Mouse (Mus musculus) gastrocnemius, postnatal 14 days (tissue): ENCODE data around the gene Olfr746. TPM values are rescaled to one million over a fixed set of nuclear protein-coding genes. Genes with fewer than 3 reads are reported as not detected.

Source experiments
- DNase-seq: peaks from one replicate; pipeline ENCODE4 v3.0.0; 2021; ENCODE audit warnings: mixed read lengths
- intact Hi-C: fragments of 180-260 bp; cut with DNase I; formaldehyde crosslinking; loops from one replicate; pipeline ENCODE4 v1.15.1; 2025; ENCODE audit warnings: low total_unique reads
- long read RNA-seq, 2 experiments: library from polyadenylated mRNA; stranded (forward); transcript quantifications; one replicate each; pipeline ENCODE4 v2.0.0; 2021
- total RNA-seq, 2 experiments: library from RNA; stranded (reverse); gene quantifications; 2 replicates each; pipeline ENCODE4 v1.2.3; 2021

Gene Olfr746
- not detected for total RNA-seq
- long read RNA-seq, experiment 1: 0 reads
- long read RNA-seq, experiment 2: 0 reads

GRCm38 (mm10) chr14:50646783-50647182 lies at the start of gene Olfr746:
Gene Olfr746 (plus strand): TSS chr14:50647083.
- intact Hi-C loops: no loop called here
- DNase-seq: no peak

- intact Hi-C loops: no loop called here
- DNase-seq: no peak
Observed at GRCm38 (mm10) chr14:50614579-50614978, 32.3 kb upstream of the Olfr746 start, which contains the start of gene Olfr744. Gene Olfr744 (plus strand): TSS chr14:50614879.

- intact Hi-C loops: no loop called here
- no peak for DNase-seq
Observed at GRCm38 (mm10) chr14:50639088-50639487, 7.8 kb upstream of the Olfr746 start, which contains the start of gene Olfr745. Gene Olfr745 (plus strand): TSS chr14:50639388.

GRCm38 (mm10) chr14:50693106-50693505 lies 46.2 kb downstream of the Olfr746 start, which contains the start of gene Olfr747:
Gene Olfr747 (minus strand): TSS chr14:50693206.
- DNase-seq: no peak
- intact Hi-C loops: no loop called here

Other genes starting within 250 kb of the Olfr746 start
- not detected for gene Olfr738, start 239.5 kb upstream of the Olfr746 start, total RNA-seq
- gene Olfr739, start 228.5 kb upstream of the Olfr746 start, total RNA-seq: not detected
- not detected for gene Olfr740, start 201.5 kb upstream of the Olfr746 start, total RNA-seq
- gene Olfr741, start 174.3 kb upstream of the Olfr746 start, total RNA-seq: not detected
- not detected for gene Olfr742, start 143.5 kb upstream of the Olfr746 start, total RNA-seq
- gene Olfr743, start 125.2 kb upstream of the Olfr746 start, total RNA-seq: not detected
- not detected for gene Olfr744, start 32.2 kb upstream of the Olfr746 start, total RNA-seq
- gene Olfr745, start 7.7 kb upstream of the Olfr746 start, total RNA-seq: not detected
- gene Olfr747, start 46.1 kb downstream of the Olfr746 start, total RNA-seq: not detected
- not detected for gene Olfr748, start 60.3 kb downstream of the Olfr746 start, total RNA-seq
- gene Olfr749, start 98.0 kb downstream of the Olfr746 start, total RNA-seq: not detected
- gene Ttc5, start 138.4 kb downstream of the Olfr746 start, total RNA-seq: 10 to 100 TPM; 12.0 to 12.3 TPM
- gene Ccnb1ip1, start 160.6 kb downstream of the Olfr746 start, total RNA-seq: under 1 TPM in 1 of 2 experiments, not detected in 1; 0.72 TPM
- gene Parp2, start 160.8 kb downstream of the Olfr746 start, total RNA-seq: 1 to 10 TPM; 9.3 to 10.0 TPM
- gene Tep1, start 223.5 kb downstream of the Olfr746 start, total RNA-seq: 10 to 100 TPM in 1 of 2 experiments, 1 to 10 TPM in 1; 9.4 to 10.3 TPM